Mouse (Mus musculus) MEL-GATA-1-ER (cell line): ENCODE data around the gene Acot2.
A peak's percentile ranks its signal among the peaks of the same experiment; 100 is the strongest.
"Not testable (repeated sequence)": the region's sequence is repeated elsewhere in the genome, so short reads cannot be mapped to it uniquely, and the experiment has no call there.

Experiments used
- DNase-seq: peaks from one replicate; pipeline ENCODE4 v3.0.0-alpha.2; 2012; ENCODE audit warnings: low read depth; ENCODE audit errors: extremely low read depth

The Acot2 gene

DNA sequence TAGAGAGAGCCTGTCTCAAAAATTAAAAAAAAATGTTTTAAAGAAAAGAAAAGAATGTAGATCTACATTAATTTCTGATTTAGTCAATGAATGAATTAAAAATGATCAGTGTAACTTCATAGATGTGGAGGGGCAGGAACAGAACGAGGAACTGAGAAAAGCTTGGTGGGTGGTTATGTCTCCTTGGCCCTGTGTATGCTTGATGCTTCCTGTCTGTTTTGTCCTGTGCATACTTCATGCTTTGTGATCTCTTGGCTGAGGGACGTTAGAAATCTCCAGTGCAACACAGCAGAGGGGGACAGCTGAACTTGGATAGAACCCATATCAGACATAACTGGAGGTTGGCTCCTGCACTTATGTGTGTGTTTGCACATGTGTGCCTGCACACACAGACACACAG lies 9.6 kb downstream of the Acot2 start:
- no peak for DNase-seq

DNA sequence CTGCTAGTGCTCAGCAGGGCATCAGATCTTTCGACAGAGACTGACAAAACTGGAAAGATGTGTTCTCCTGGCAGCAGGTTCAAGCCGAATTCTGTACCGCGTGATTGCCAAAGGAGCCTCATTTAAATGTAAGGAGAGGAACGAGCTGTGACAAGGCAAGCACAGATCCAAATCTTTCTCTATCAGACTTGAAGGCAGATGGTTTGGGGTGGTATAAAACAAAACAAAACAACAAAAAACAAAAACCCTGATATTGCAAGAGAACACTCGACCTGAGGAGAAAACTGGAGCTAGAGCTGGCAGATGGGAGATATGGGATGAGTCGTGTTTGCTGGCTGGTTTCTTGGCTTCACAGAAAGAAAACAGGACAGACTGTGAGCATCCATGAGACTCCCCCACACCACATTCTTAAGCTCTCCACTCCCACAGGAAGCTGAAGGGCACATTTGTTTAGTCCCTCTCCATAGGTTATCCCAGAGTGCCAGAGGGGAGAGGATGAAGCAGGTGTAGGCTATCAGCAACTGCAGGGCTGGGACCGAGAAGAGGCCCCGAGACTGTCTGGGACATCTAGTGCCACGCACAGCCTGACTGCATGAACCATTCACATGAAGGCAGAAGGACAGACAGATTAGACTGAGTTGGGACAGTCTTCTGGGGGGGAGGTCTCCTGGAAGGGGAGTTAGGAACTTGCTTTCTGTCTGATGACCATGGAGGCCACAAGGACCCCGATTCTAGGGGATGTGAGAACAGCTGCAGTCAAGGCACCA lies 10.9 kb downstream of the Acot2 start:
- DNase-seq, result no peak

DNA sequence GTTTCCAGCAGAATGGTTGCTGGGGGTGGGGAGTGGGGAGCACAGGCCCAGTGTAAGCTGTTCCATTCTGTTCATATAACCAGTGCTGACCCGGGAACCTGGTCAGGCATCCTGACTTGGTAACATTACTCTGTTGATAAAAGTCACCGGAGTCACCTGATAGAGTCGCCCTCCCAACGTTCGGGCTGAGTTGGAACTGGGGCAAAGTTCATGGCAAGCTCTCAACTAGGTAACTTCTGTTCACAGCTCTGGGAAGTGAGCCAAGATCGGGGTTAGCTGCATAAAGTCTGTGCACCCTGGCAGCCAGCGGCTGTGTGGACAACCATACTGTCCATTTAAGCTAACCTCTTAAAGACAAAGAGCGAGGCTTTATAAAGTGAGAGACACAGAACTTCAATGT lies 11.6 kb downstream of the Acot2 start:
- DNase-seq, result not testable (repeated sequence)

DNA sequence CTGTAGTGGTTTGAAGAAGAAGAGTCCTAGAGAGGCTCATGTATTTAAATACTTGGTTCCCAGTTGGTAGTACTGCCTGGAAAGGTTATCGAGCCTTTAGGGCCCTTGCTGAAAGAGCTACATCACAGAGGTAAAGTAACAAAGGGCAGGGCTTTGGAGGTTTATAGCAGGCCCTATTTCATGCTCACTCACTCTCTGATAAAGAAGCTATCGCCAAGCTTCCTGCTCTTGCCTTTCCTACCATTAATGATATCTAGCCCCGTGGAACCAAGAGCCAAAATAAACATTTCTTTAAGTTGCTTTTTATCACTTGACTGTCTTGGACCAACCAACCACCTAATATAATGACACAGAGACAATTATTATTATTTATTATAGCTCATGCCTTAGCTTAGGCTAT lies 12.8 kb downstream of the Acot2 start:
- DNase-seq, result peak; percentile 56

DNA sequence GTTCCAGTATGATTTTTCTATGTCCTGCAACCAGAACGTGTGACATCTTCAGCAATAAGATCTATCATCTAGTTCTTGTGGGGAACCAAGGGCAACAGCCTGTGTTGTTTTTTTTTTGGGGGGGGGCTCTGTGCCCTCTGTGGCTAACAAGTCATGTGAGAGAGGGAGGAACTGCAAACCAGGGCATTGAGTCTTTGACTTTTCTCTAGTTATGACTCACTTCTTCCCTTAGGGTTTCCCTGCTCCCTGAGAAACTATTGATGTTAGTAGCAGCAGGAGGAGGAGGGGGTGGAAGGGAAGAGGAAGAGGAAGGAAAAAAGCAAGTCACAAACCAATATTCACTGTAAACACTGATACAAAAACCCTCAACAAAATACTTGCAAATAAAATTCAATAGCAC lies 16.2 kb downstream of the Acot2 start:
- DNase-seq, result no peak

DNA sequence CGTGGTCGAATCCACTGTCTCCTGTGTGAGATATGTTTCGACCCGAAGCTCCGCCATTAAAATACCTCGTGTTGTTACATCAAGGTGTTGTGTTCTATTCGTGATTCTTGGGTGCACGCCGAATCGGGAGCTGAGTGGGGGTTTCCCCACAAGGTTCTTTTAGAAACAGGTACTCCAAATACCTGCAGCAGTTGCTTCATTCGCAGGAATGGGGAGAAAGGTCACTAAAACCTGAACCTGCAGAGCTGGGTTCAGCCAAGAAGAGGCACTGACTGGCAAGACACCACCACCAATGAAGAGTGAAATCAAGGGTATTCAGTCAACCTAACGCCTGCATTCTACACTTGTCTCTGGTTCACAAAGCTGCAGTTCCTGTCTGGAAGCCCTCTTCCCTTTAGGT lies 20.6 kb downstream of the Acot2 start:
- DNase-seq, result no peak

DNA sequence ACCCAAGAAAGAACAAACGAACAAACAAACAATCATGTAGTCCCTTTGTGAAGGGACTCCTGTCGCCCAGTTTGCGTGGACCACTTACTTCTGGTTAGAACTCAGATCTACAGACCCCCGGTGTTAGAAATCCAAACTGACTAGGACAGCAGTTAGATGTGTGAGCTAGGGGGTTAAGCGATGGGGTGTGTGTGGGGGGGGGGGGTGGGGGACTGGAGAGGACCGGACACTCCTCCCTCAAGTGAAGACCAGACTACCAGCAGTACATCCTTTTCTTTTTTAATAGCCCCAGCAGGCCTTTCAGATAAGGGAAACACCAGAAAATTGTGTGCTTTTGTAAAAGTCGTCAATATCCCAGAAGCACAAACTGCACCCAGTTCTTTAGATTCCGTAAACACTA lies 21.1 kb downstream of the Acot2 start:
- no peak for DNase-seq

DNA sequence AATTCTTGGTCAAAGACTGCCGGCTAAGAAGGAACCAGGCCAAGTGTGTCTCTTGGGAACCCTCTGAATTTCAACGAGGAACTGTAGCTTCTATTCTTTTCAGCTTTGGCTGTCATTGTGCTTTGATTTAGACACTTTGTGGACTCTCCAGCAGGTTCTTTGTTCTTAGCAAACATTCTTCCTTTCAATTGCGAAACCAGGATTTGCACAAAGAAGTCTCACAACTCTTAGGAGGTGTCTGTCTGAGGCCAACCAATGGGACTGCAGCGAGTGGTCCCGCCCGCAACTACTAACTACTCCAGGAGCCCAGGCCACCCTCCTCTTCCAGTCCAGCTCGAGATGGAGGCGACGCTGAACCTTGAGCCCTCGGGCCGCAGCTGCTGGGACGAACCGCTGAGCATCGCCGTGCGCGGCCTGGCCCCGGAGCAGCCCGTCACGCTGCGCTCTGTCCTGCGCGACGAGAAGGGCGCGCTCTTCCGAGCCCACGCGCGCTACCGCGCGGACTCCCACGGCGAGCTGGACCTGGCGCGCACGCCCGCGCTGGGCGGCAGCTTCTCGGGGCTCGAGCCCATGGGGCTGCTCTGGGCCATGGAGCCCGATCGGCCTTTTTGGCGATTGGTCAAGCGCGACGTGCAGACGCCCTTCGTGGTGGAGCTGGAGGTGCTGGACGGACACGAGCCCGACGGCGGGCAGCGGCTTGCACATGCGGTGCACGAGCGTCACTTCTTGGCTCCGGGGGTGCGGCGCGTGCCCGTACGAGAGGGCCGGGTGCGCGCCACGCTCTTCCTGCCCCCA lies 21.7 kb downstream of the Acot2 start, which contains the start of gene Acot1:
TSS of gene Acot1 (plus strand) at position 320 of the 795 bp plus-strand sequence.
- DNase-seq, result not testable (repeated sequence)

DNA sequence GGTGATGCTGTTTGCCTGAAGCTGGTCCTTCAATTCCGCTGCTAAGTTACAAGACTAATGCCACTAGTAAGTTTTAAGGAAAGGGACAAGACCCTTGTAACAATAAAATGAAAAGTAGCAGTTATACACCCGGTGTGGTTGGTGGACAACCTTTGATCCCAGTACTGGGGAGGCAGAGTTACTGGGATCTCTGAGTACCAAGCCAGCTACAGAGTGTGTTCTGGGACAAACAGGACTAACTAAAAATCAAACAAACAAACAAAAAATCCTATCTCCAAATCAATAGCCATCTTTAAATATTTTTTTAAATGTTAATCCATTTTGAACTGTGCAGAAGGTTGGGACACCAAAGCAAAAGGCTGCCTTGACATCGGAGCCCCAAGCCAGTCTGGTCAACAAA lies 22.5 kb downstream of the Acot2 start:
- DNase-seq, result no peak

DNA sequence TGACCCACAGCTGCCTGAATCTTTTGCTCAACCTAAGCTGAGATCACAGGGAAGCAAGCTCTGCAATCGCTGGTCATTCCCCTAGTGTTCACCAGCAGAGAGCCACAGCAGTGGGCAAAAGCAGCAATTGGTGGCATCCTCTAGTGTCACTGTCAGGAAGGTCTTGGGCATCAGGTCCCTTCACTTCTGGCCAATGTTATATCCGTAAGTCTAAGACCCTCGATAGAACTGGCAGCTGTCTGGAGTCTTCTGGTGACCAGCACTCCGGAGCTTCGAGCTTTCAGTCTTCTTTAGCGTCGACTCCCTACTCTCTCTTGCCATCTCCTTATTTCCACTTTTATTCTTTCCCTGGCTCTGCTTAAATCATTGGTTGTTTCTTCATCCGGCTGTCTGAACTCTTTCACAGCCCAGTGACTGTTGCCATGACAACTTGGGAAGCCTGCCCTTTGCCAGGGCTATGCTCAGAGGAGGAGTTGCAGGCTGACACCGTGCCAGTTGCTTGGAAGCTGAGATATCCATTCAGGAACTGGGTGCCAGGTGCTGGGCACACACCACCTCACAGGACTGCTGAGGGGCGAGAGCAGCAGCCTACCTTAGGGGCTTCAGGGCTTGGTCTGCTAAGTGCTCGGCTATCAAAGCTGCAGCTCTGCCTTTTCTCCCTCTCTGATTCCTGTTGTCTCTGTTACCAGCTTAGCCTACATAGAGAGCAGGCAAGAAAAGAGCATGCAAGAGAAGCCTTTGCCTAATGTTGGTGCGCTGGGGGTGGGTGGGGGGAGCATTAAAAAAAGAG lies 23.8 kb downstream of the Acot2 start:
- DNase-seq, result no peak

DNA sequence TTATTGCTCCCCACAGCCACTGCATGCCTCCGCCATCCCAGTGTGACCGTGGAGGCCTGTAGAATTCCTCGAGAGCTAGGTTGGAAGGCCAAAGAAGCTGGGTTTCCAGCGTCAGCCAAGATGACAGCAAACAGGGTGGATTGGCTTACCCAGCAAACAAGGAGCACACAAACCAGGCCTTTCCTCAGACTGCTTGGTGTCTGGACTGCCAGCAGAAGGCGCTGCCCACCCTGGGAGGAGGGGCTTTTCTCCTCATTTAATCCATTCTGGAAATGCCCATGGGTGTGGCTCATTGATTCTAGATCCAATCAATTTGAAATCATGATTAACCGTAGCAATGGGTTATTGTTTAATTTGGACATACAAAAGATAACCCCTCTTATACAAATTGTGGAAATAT lies 25.5 kb downstream of the Acot2 start:
- DNase-seq, result no peak

DNA sequence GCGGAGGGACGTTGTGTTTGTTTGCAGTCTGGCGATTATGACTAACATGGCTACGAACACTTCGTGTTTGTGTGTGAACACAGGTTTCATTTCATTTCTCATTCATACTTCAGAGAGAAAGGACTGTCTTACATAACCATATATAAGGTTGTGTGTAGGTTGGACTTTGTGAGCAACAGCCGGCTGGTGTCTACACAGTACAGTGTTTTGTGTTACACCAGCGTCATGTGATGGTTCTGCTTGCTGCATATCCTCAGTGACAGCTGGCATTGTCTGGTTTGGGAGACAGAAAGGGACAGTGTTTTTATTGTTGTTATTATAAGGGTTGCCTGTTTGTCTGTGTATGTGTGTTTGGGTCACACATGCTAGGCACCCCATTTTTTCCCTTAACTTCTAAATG lies 26.0 kb downstream of the Acot2 start:
- no peak for DNase-seq

DNA sequence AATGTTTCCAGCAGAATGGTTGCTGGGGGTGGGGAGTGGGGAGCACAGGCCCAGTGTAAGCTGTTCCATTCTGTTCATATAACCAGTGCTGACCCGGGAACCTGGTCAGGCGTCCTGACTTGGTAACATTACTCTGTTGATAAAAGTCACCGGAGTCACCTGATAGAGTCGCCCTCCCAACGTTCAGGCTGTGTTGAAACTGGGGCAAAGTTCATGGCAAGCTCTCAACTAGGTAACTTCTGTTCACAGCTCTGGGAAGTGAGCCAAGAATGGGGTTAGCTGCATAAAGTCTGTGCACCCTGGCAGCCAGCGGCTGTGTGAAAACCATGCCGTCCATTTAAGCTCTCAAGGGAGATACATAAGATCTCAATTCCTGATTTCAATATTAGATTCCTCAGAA lies 32.9 kb downstream of the Acot2 start:
- peak; percentile 76 for DNase-seq

DNA sequence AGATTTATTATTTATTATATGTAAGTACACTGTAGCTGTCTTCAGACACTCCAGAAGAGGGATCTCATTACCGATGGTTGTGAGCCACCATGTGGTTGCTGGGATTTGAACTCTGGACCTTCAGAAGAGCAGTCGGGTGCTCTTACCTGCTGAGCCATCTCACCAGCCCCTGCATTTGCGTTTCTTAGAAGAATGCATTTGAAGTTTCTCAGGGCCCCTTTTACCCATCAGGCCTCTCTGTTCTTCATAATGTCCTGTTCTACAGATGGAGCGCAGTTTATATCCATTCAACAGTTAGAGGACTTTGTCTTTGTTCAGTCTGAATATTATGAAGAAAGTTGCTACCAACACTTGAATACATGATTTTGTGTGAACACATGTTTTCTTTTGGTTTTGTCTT lies 34.6 kb downstream of the Acot2 start:
- not testable (repeated sequence) for DNase-seq

DNA sequence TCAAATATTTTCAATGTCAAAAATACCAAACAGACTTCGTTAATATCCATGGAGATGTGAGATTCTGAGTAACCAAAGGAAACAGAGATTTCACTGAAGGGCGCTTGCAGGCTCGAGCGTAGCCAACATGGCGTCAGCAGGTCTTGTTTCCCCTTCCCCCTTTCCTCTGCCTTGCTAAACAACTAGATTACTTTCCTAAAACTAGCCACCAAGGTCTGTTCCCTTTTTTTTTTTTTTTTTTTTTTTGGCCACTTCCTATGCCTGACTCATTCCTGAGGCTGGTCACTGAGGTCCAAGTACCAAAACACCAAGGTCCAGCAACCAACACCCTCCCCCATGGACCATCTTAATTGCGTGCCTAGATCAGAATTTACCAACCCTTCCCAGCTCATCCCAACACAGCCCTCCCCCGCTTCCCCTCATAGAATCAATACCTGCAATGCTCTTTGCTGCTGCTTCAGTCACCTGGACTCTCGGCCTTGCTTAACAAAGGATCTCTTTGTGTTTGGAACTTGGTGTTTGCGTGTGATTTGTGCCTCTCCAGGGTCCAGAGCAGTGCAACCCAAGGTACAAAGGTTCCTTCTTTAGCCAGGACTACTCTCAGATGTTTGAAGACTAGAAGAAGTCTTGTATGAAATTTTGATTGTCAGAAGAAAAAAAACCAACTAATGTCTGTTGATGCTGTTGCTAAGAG lies 35.5 kb downstream of the Acot2 start:
- no peak for DNase-seq

DNA sequence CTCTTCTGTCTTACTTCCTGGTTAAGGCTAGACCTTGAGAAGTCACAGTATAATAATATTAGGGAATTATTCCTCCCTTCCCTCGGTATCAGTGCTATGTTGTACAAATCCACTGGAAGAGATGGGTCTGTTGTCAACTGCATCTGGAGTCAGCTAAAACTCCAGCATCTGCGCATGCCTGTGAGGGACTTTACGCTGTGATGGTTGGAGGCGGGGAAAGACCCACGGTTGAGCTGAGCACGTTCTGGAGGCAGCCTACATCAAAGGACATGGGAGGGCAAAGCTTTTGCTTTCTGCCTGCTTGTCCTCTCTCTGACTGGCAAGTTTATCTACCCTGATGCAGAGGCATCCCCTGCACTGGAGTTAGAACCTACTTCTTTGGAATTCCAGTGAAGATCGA lies 38.2 kb downstream of the Acot2 start:
- DNase-seq, result no peak

DNA sequence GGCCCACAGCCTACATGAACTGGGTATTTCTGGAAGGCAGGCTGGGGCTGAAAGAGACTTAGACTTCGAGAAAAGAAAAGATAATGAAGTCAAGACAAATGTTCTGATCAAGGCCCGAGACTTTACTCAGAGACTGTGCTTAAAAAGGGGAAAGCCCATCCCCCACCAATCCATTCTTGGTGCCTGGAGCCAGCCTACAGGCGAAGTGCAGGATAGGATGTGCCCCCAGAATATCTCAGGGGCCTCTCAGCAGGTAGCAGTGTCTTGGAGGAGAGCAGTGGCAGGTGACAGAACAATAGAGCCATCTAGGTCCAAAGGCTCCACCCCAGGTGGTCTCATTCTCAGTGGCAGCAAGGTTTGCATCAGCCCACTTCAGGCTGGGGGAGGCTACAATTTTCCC lies 40.7 kb downstream of the Acot2 start:
- not testable (repeated sequence) for DNase-seq

DNA sequence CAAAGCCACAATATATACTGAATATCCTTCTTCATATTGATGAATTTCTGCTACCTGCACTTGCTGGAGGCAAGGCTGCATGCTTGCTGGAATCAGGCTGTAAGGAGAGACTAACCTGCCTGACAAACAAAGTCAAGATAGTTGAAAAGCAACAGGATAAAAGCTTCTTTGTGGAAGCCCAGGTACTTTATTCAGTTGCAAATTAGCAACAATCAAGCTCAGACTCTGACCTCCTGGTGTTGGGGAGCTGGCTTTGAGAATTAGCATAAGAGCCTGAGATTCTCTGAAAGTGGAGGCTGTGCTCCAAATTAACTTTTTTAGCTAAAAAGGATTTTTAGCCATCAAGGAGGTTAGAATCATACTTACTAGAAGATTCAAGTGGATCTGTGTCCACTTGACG lies 41.4 kb downstream of the Acot2 start:
- DNase-seq, result not testable (repeated sequence)

DNA sequence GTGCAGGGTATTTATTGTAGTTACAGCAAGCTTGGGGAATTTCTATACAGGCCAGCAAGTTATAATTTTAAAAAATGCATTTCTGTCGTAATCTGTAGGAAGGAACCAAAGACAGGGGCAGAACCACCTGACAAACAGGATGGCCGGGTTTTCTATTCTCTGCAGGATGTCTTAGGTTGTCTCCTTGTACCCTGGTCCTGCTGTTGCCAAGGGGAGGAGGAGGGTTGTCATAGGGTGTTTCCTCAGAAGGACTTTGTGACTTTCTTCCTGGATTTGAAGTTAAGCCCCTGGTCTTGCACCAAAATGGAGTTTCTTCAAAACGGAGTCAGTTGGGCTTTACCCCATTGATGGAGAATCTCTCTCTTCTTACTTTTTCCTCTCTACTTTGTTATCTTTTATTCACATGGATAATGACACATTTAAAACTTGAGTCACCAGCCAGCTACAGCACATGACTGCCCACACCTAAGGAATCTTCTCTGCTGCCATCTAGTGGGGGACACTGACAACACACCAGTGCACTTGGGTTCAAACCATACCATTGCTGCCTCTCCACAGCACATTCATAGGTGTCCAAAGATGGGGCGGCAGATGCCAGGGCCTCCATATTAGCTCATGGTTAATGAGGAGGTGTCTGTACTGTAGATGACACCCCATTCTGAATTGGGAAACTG lies 43.1 kb downstream of the Acot2 start:
- peak; percentile 72 for DNase-seq

DNA sequence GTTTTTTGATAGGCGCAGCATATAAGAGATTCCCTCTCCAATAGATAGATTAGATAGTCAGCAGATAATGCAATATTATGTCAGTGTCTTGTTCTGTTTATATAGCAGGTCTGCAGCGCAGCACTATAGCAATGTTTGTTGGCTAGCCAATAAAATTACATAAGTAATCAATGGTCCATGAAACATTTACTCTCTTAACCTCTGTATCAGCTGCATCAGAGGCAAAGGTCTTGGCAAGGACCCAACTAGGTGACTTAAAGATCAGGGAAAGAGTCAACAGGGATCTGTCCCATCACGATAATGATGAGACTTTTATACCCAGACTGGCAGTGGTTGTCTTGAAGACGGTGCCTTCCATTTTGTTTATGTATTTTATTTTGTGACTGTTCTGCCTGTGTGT lies 45.2 kb downstream of the Acot2 start:
- DNase-seq, result no peak

DNA sequence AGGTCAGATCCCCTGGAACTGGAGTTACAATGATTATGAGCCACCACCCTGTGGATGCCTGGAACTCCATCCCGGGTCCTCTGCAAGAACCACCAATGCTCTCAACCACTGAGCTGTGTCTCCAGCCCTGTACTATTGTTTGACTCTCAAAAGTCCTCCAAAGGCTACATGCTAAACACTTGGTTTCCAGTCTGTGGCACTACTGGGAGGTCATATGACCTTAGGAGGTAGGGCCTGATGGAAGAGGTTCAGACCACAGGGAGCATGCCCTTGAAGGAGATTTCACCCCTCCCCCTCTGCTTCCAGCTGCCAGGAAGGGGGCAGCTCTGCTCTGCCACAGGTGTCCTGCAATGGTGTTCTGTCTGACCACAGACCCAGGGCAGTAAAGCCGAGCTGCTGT lies 45.6 kb downstream of the Acot2 start:
- not testable (repeated sequence) for DNase-seq
